Mouse (Mus musculus) MEL (cell line): ENCODE data around the gene Slc16a3. TPM values are rescaled to one million over a fixed set of nuclear protein-coding genes. Genes with fewer than 3 reads are reported as not detected.

Experiments used
- DNase-seq: peaks from one replicate; pipeline ENCODE4 v3.0.0; 2011; ENCODE audit warnings: low read depth, low spot score
- H3K27ac ChIP-seq: 2 replicates; pipeline ENCODE4 v1.5.1; 2012; ENCODE audit warnings: low read depth, mild to moderate bottlenecking, control low read depth, low read length, moderate library complexity; ENCODE audit not compliant: control insufficient read depth
- H3K27me3 ChIP-seq, 2 experiments: fragments of 150-350 bp in 1 of 2; sonication (generic) in 1 of 2; 2 replicates each; pipeline ENCODE4 v1.6.1; 2012; ENCODE audit warnings: low read length in 2 of 2, mild to moderate bottlenecking in 2 of 2, improper control_type of control experiment in 1 of 2, moderate library complexity in 1 of 2; ENCODE audit not compliant: insufficient read depth in 2 of 2, control insufficient read depth in 1 of 2
- H3K36me3 ChIP-seq, 2 experiments: 2 replicates each; pipeline ENCODE4 v1.6.1; 2012 to 2014; ENCODE audit warnings: low read length in 2 of 2, improper control_type of control experiment in 1 of 2, inconsistent platforms in 1 of 2, mild to moderate bottlenecking in 1 of 2; ENCODE audit not compliant: insufficient read depth in 2 of 2, control insufficient read depth in 1 of 2
- H3K4me1 ChIP-seq, 2 experiments: fragments of 150-350 bp in 1 of 2; sonication (generic) in 1 of 2; 2 replicates each; pipeline ENCODE4 v1.6.1; 2012; ENCODE audit warnings: low read length in 2 of 2, improper control_type of control experiment in 1 of 2, mild to moderate bottlenecking in 1 of 2; ENCODE audit not compliant: insufficient read depth in 2 of 2, control insufficient read depth in 1 of 2
- H3K4me3 ChIP-seq, 2 experiments: fragments of 150-350 bp in 1 of 2; sonication (generic) in 1 of 2; 2 replicates each; pipeline ENCODE4 v1.5.1; 2012; ENCODE audit warnings: low read depth in 2 of 2, low read length in 2 of 2, mild to moderate bottlenecking in 2 of 2, moderate library complexity in 2 of 2, control low read depth in 1 of 2, improper control_type of control experiment in 1 of 2; ENCODE audit not compliant: control insufficient read depth in 1 of 2, insufficient read depth in 1 of 2
- H3K79me2 ChIP-seq: 2 replicates; pipeline ENCODE4 v1.6.1; 2012; ENCODE audit warnings: mild to moderate bottlenecking, low read length, moderate library complexity; ENCODE audit not compliant: control insufficient read depth, poor library complexity, insufficient read depth
- H3K9ac ChIP-seq: 2 replicates; pipeline ENCODE4 v1.6.1; 2012; ENCODE audit warnings: low read depth, mild to moderate bottlenecking, control low read depth, low read length, moderate library complexity; ENCODE audit not compliant: control insufficient read depth, poor library complexity, severe bottlenecking
- H3K9me3 ChIP-seq: fragments of 150-350 bp; sonication (generic); replicated peaks from 2 replicates; pipeline ENCODE4 v1.6.1; 2012; ENCODE audit warnings: mild to moderate bottlenecking, low read length, improper control_type of control experiment, moderate library complexity; ENCODE audit not compliant: insufficient read depth
- CHD1 ChIP-seq: IDR thresholded peaks from 2 replicates; pipeline ENCODE4 v1.6.1; 2012; ENCODE audit warnings: low read depth, mild to moderate bottlenecking, inconsistent platforms, low read length, improper control_type of control experiment
- ELF1 ChIP-seq: IDR thresholded peaks from 2 replicates; pipeline ENCODE4 v1.6.1; 2014; ENCODE audit warnings: low read depth, mild to moderate bottlenecking, inconsistent platforms, low read length, improper control_type of control experiment, moderate library complexity
- ETS1 ChIP-seq: IDR thresholded peaks from 2 replicates; pipeline ENCODE4 v1.6.1; 2012; ENCODE audit warnings: low read depth, mild to moderate bottlenecking, inconsistent platforms, low read length, improper control_type of control experiment, moderate library complexity
- GABPA ChIP-seq: IDR thresholded peaks from 2 replicates; pipeline ENCODE4 v1.6.1; 2012; ENCODE audit warnings: low read depth, mild to moderate bottlenecking, inconsistent platforms, low read length, improper control_type of control experiment, moderate library complexity
- GATA1 ChIP-seq: IDR thresholded peaks from 2 replicates; pipeline ENCODE4 v1.6.1; 2011; ENCODE audit warnings: low read depth, low read length, improper control_type of control experiment
- HCFC1 ChIP-seq: IDR thresholded peaks from 2 replicates; pipeline ENCODE4 v1.6.1; 2012; ENCODE audit warnings: low read depth, mild to moderate bottlenecking, inconsistent platforms, low read length, improper control_type of control experiment, moderate library complexity
- JUND ChIP-seq: IDR thresholded peaks from 2 replicates; pipeline ENCODE4 v1.6.1; 2011; ENCODE audit warnings: low read depth, mild to moderate bottlenecking, improper control_type of control experiment, low read length
- KAT2A ChIP-seq: conservative IDR thresholded peaks from 2 replicates; pipeline ENCODE4 v1.6.1; 2012; ENCODE audit warnings: low read depth, low read length, improper control_type of control experiment, inconsistent platforms
- MAX ChIP-seq: IDR thresholded peaks from 2 replicates; pipeline ENCODE4 v1.6.1; 2011; ENCODE audit warnings: low read length, improper control_type of control experiment
- MAZ ChIP-seq: IDR thresholded peaks from 2 replicates; pipeline ENCODE4 v1.6.1; 2012; ENCODE audit warnings: low read depth, mild to moderate bottlenecking, inconsistent platforms, low read length, improper control_type of control experiment
- MXI1 ChIP-seq: IDR thresholded peaks from 2 replicates; pipeline ENCODE4 v1.6.1; 2011; ENCODE audit warnings: mild to moderate bottlenecking, low read depth, low read length, improper control_type of control experiment
- MYB ChIP-seq: IDR thresholded peaks from 2 replicates; pipeline ENCODE4 v1.6.1; 2011; ENCODE audit warnings: mild to moderate bottlenecking, low read depth, low read length, improper control_type of control experiment
- MYC ChIP-seq: IDR thresholded peaks from 2 replicates; pipeline ENCODE4 v1.6.1; 2011; ENCODE audit warnings: low read depth, mild to moderate bottlenecking, low read length, improper control_type of control experiment, moderate library complexity
- NELFE ChIP-seq: IDR thresholded peaks from 2 replicates; pipeline ENCODE4 v1.6.1; 2011; ENCODE audit warnings: low read depth, low read length, improper control_type of control experiment
- NRF1 ChIP-seq: IDR thresholded peaks from 2 replicates; pipeline ENCODE4 v1.6.1; 2014; ENCODE audit warnings: low read depth, mild to moderate bottlenecking, inconsistent platforms, low read length, improper control_type of control experiment, moderate library complexity; ENCODE audit not compliant: poor library complexity, insufficient read depth, severe bottlenecking
- POLR2A ChIP-seq, 2 experiments: IDR thresholded peaks; 2 replicates each; pipeline ENCODE4 v1.6.1; 2011 to 2012; ENCODE audit warnings: low read length in 2 of 2, mild to moderate bottlenecking in 2 of 2, control low read depth in 1 of 2, improper control_type of control experiment in 1 of 2, low read depth in 1 of 2, moderate library complexity in 1 of 2; ENCODE audit not compliant: control insufficient read depth in 1 of 2, insufficient read depth in 1 of 2, poor library complexity in 1 of 2
- POLR2AphosphoS2 ChIP-seq: IDR thresholded peaks from 2 replicates; pipeline ENCODE4 v1.6.1; 2011; ENCODE audit warnings: low read length, improper control_type of control experiment
- RCOR1 ChIP-seq: IDR thresholded peaks from 2 replicates; pipeline ENCODE4 v1.6.1; 2012; ENCODE audit warnings: low read depth, mild to moderate bottlenecking, inconsistent platforms, low read length, improper control_type of control experiment
- SIN3A ChIP-seq: IDR thresholded peaks from 2 replicates; pipeline ENCODE4 v1.6.1; 2012; ENCODE audit warnings: low read length, improper control_type of control experiment, inconsistent platforms
- SMC3 ChIP-seq: IDR thresholded peaks from 2 replicates; pipeline ENCODE4 v1.6.1; 2011; ENCODE audit warnings: low read depth, low read length, improper control_type of control experiment
- TBP ChIP-seq: IDR thresholded peaks from 2 replicates; pipeline ENCODE4 v1.8.0; 2011; ENCODE audit warnings: low read depth, low read length, improper control_type of control experiment
- TCF12 ChIP-seq: IDR thresholded peaks from 2 replicates; pipeline ENCODE4 v1.6.1; 2014; ENCODE audit warnings: low read depth, mild to moderate bottlenecking, inconsistent platforms, low read length, improper control_type of control experiment, moderate library complexity
- USF2 ChIP-seq, 2 experiments: IDR thresholded peaks; 2 replicates each; pipeline ENCODE4 v1.6.1; 2011 to 2012; ENCODE audit warnings: improper control_type of control experiment in 2 of 2, low read length in 2 of 2, borderline replicate concordance in 1 of 2, inconsistent platforms in 1 of 2, low read depth in 1 of 2, mild to moderate bottlenecking in 1 of 2; ENCODE audit not compliant: insufficient read depth in 1 of 2
- ZC3H11A ChIP-seq: IDR thresholded peaks from 2 replicates; pipeline ENCODE4 v1.6.1; 2012; ENCODE audit warnings: low read depth, mild to moderate bottlenecking, inconsistent platforms, low read length, improper control_type of control experiment
- ZMIZ1 ChIP-seq: IDR thresholded peaks from 2 replicates; pipeline ENCODE4 v1.6.1; 2012; ENCODE audit warnings: low read depth, mild to moderate bottlenecking, inconsistent platforms, low read length, improper control_type of control experiment, moderate library complexity
- polyA plus RNA-seq, 2 experiments: library from polyadenylated mRNA; stranded (reverse) in 1 of 2; unstranded in 1 of 2; fragments of >175 nt in 1 of 2; fragments of >200 nt in 1 of 2; gene quantifications; 2 replicates each; pipeline versions ENCODE4 v1.2.1 to v1.2.4; 2012; ENCODE audit warnings: low replicate concordance in 2 of 2, low read depth in 1 of 2; ENCODE audit not compliant: insufficient read length in 2 of 2, insufficient read depth in 1 of 2, missing spikeins in 1 of 2
- total RNA-seq: library from RNA; depleted of rRNA; stranded (reverse); fragments of 300-350 nt; gene quantifications from 2 replicates; pipeline ENCODE4 v1.2.3, GENCODE M21; 2012

Gene Slc16a3
- total and polyA plus RNA-seq, 3 experiments = 85.7 to 610 (median 570) TPM

DNA sequence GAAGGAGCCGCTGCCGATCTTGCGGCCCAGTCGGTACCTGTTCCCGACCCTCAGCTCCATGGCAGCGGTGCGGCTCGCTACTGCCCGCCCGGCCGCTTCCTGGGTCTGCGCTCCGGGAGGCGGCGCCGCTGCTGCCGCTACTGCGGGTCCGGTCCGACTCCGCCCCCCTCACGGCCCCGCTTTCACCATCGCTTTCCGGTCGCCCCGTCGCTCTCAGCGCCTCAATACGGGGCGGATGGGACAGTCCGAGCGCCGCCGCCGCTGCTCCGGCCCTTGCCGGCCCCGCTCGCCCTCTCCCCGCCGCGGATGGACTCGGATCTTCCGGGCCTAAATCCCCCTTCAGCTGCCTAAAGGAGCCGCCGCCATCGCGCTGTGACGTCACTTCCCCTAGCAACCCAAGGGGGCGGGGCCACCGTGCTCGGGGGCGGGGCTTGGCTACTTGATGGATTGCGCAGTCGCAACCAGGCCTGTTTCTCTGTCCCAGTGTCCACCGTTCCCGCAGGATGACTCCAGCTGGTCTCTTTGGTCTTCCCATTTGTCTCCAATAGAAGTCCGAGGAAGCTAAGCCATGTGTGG lies 42.8 kb downstream of the Slc16a3 start, which contains the start of gene Csnk1d:
Csnk1d (minus strand) TSS at position 380 of the 576 bp plus-strand sequence.
- Histone ChIP-seq H3K27ac (peak within 1 kb of the TSS; percentile 72), H3K79me2 (peaks cover 59% of the 10 kb centered on the region), H3K4me1 (peaks cover 21 to 30% of the 10 kb centered on the region in 2 experiments), H3K27me3 (no peaks in the 10 kb centered on the region), H3K9me3 (no peaks in the 10 kb centered on the region), H3K36me3 (peaks cover 14 to 33% of the 10 kb centered on the region in 2 experiments), H3K4me3 (peak within 1 kb of the TSS; percentile 83 to 99), H3K9ac (peak within 1 kb of the TSS; percentile 97)
- peak; percentile 98 for DNase-seq
- no peak for TF ChIP-seq SMC3
- TF ChIP-seq SIN3A = peak; percentile 75
- TF ChIP-seq HCFC1 = peak; percentile 78
- TF ChIP-seq ZC3H11A = no peak
- TF ChIP-seq MAZ = peak; percentile 92
- no peak for TF ChIP-seq USF2 (IDR thresholded peaks at IDR 0.05; ENCODE audit: borderline replicate concordance in 1 of 2, insufficient read depth in 1 of 2, low read depth in 1 of 2, low read length in 2 of 2)
- TF ChIP-seq ZMIZ1 = peak; percentile 80; the same call in 1 of the 2 replicates
- peak; percentile 58 for TF ChIP-seq TCF12
- TF ChIP-seq MYB = no peak
- TF ChIP-seq GABPA = peak; percentile 12; the same call in 1 of the 2 replicates
- peak; percentile 71; the same call in 1 of the 2 replicates for TF ChIP-seq JUND
- TF ChIP-seq MYC = peak; percentile 60; the same call in 1 of the 2 replicates
- peak; percentile 93 for TF ChIP-seq POLR2AphosphoS2
- no peak for TF ChIP-seq CHD1
- TF ChIP-seq NRF1 = peak; percentile 81
- TF ChIP-seq RCOR1 = peak; percentile 35; the same call in 1 of the 2 replicates
- peak; percentile 85 to 88 for TF ChIP-seq POLR2A (IDR thresholded peaks at IDR 0.05; ENCODE audit: control insufficient read depth in 1 of 2, insufficient read depth in 1 of 2, low read depth in 1 of 2, low read length in 2 of 2, poor library complexity in 1 of 2)
- peak; percentile 77 for TF ChIP-seq ELF1
- peak; percentile 100 for TF ChIP-seq KAT2A
- TF ChIP-seq NELFE = peak; percentile 50
- peak; percentile 80; the same call in 1 of the 2 replicates for TF ChIP-seq MXI1
- TF ChIP-seq GATA1 = no peak
- peak; percentile 37; the same call in 1 of the 2 replicates for TF ChIP-seq ETS1
- peak; percentile 80 for TF ChIP-seq MAX
- TF ChIP-seq TBP = peak; percentile 82
